Mouse (Mus musculus) thymus, adult 2 months (tissue): ENCODE measurements around the gene Glrx5.

Experiments
- CTCF ChIP-seq: fragments of 200-500 bp; IDR thresholded peaks from 2 replicates; pipeline ENCODE4 v1.5.1; 2012; ENCODE audit warnings: mild to moderate bottlenecking, control low read depth, low read length, moderate library complexity, borderline replicate concordance; ENCODE audit not compliant: control insufficient read depth, poor library complexity, insufficient read depth; ENCODE audit errors: extremely low read depth
- POLR2A ChIP-seq: fragments of 200-500 bp; IDR thresholded peaks from 2 replicates; pipeline ENCODE4 v1.6.1; 2012; ENCODE audit warnings: mild to moderate bottlenecking, low read length, control low read depth, moderate library complexity; ENCODE audit not compliant: control insufficient read depth, poor library complexity, insufficient read depth; ENCODE audit errors: extremely low read depth

GRCm38 (mm10) chr12:104997159-104997558, 35.3 kb upstream of the Glrx5 start:
- TF ChIP-seq CTCF: no peak
- no peak for TF ChIP-seq POLR2A
